ENCODE assay signal across 21 mouse cellular contexts in genomic region chr1:40659017-40659416, GRCm38 (mm10). TPM values are rescaled to one million over a fixed set of nuclear protein-coding genes. Genes with fewer than 3 reads are reported as not detected.
DNase-seq lines count a peak whose midpoint lies in the region; ATAC-seq lines count a peak whose summit lies in the region.
"Had no signal": no experiment of that assay in that cellular context is flagged by ENCODE, and none has a peak within 500 bp of the region (broad histone marks: within the 10 kb centered on the region; RNA-seq: fewer than 3 reads in every experiment).

No protein-coding gene starts in this region.

- WGBS in heart, embryonic 15.5 days = 53% methylated on average over 12 of the region's 12 CpGs
- 62% methylated on average over 12 of the region's 12 CpGs for WGBS in heart, embryonic 10.5 days
- 33% methylated on average over 12 of the region's 12 CpGs for WGBS in limb, embryonic 13.5 days
- 62% methylated on average over 12 of the region's 12 CpGs for WGBS in limb, embryonic 10.5 days
- WGBS in intestine, embryonic 16.5 days = 42% methylated on average over 12 of the region's 12 CpGs
- 73% methylated on average over 12 of the region's 12 CpGs for WGBS in midbrain, embryonic 15.5 days

- no peak for DNase-seq in heart, embryonic 10.5 days (ENCODE audit: low spot score)
- DNase-seq in limb, embryonic 10.5 days (ENCODE audit: low spot score) = no peak
- no peak for DNase-seq in spleen, postnatal 10 days (ENCODE audit: low spot score in 2 of 2)
- DNase-seq: adrenal gland, postnatal 36 days; B cell, adult 2 months; cerebellum, adult 11-12 months; cerebellum, postnatal 14 days; heart, postnatal 4 days; liver, embryonic 13.5 days; thymus, adult 2 months had no signal

- no peak for ATAC-seq in heart, embryonic 15.5 days (replicated peaks; ENCODE audit: insufficient number of reproducible peaks, insufficient read depth, low FRiP score, low read depth)
- ATAC-seq in limb, embryonic 13.5 days (ENCODE audit: low FRiP score, low read depth) = no peak
- peak; percentile 50 for ATAC-seq in intestine, embryonic 16.5 days
- no peak for ATAC-seq in midbrain, embryonic 15.5 days (replicated peaks)
- ATAC-seq: forebrain, embryonic 15.5 days; hindbrain, postnatal 0 days had no signal

- H3K9me3 ChIP-seq in heart, embryonic 15.5 days (replicated peaks) = no peaks in the 10 kb centered on the region
- no peaks in the 10 kb centered on the region for H3K9me3 ChIP-seq in heart, embryonic 10.5 days
- no peaks in the 10 kb centered on the region for H3K9me3 ChIP-seq in limb, embryonic 13.5 days
- H3K9me3 ChIP-seq in limb, embryonic 10.5 days (replicated peaks) = no peaks in the 10 kb centered on the region
- H3K9me3 ChIP-seq in intestine, embryonic 16.5 days (ENCODE audit: control insufficient read depth, low read length) = no peaks in the 10 kb centered on the region
- H3K9me3 ChIP-seq in midbrain, embryonic 15.5 days = no peaks in the 10 kb centered on the region
- H3K9me3 ChIP-seq: forebrain, embryonic 15.5 days; liver, embryonic 13.5 days; lung, embryonic 15.5 days; midbrain, embryonic 10.5 days; neural tube, embryonic 12.5 days had no signal

- H3K9ac ChIP-seq in heart, embryonic 15.5 days = no peak overlapping the region
- no peak overlapping the region for H3K9ac ChIP-seq in limb, embryonic 13.5 days
- no peak overlapping the region for H3K9ac ChIP-seq in intestine, embryonic 16.5 days (ENCODE audit: low read depth, low read length)
- H3K9ac ChIP-seq in midbrain, embryonic 15.5 days = no peak overlapping the region
- H3K9ac ChIP-seq: forebrain, embryonic 15.5 days; liver, embryonic 13.5 days; lung, embryonic 15.5 days; neural tube, embryonic 12.5 days had no signal

- 0 out of 2 replicates have a peak overlapping the region, but pooled peaks have one; percentile 17 for H3K4me2 ChIP-seq in heart, embryonic 15.5 days
- H3K4me2 ChIP-seq in limb, embryonic 13.5 days (replicated peaks) = peak overlapping the region; percentile 11; the same call in 1 of the 2 replicates
- H3K4me2 ChIP-seq in intestine, embryonic 16.5 days (ENCODE audit: low read depth, low read length) = no peak overlapping the region
- no peak overlapping the region for H3K4me2 ChIP-seq in midbrain, embryonic 15.5 days
- H3K4me2 ChIP-seq: forebrain, embryonic 15.5 days; heart, embryonic 11.5 days; liver, embryonic 13.5 days; lung, embryonic 15.5 days; neural tube, embryonic 12.5 days had no signal

- H3K27me3 ChIP-seq in heart, embryonic 15.5 days = no peaks in the 10 kb centered on the region
- H3K27me3 ChIP-seq in heart, embryonic 10.5 days (ENCODE audit: insufficient read depth, poor library complexity, severe bottlenecking) = no peaks in the 10 kb centered on the region
- H3K27me3 ChIP-seq in limb, embryonic 13.5 days = no peaks in the 10 kb centered on the region
- no peaks in the 10 kb centered on the region for H3K27me3 ChIP-seq in limb, embryonic 10.5 days (ENCODE audit: low read depth, poor library complexity, severe bottlenecking)
- H3K27me3 ChIP-seq in intestine, embryonic 16.5 days (replicated peaks; ENCODE audit: control insufficient read depth, insufficient read depth, low read length) = no peaks in the 10 kb centered on the region
- no peaks in the 10 kb centered on the region for H3K27me3 ChIP-seq in midbrain, embryonic 15.5 days (replicated peaks)
- H3K27me3 ChIP-seq: forebrain, embryonic 15.5 days; liver, embryonic 13.5 days; lung, embryonic 15.5 days; neural tube, embryonic 12.5 days had no signal

- H3K36me3 ChIP-seq in heart, embryonic 15.5 days = no peaks in the 10 kb centered on the region
- no peaks in the 10 kb centered on the region for H3K36me3 ChIP-seq in heart, embryonic 10.5 days
- H3K36me3 ChIP-seq in limb, embryonic 13.5 days = no peaks in the 10 kb centered on the region
- no peaks in the 10 kb centered on the region for H3K36me3 ChIP-seq in limb, embryonic 10.5 days
- H3K36me3 ChIP-seq in intestine, embryonic 16.5 days (ENCODE audit: control insufficient read depth, insufficient read depth, low read length) = no peaks in the 10 kb centered on the region
- no peaks in the 10 kb centered on the region for H3K36me3 ChIP-seq in midbrain, embryonic 15.5 days (replicated peaks)
- H3K36me3 ChIP-seq: forebrain, embryonic 15.5 days; liver, embryonic 13.5 days; lung, embryonic 15.5 days; midbrain, embryonic 10.5 days; neural tube, embryonic 12.5 days had no signal

- peak overlapping the region; percentile 38; the same call in 1 of the 2 replicates for H3K27ac ChIP-seq in heart, embryonic 15.5 days
- H3K27ac ChIP-seq in heart, embryonic 10.5 days = no peak overlapping the region
- H3K27ac ChIP-seq in limb, embryonic 13.5 days = no peak overlapping the region
- H3K27ac ChIP-seq in limb, embryonic 10.5 days = no peak overlapping the region
- no peak overlapping the region for H3K27ac ChIP-seq in intestine, embryonic 16.5 days (ENCODE audit: low read length)
- no peak overlapping the region for H3K27ac ChIP-seq in midbrain, embryonic 15.5 days
- H3K27ac ChIP-seq: forebrain, embryonic 15.5 days; hindbrain, postnatal 0 days; liver, embryonic 13.5 days; lung, embryonic 15.5 days; macrophage; midbrain, embryonic 10.5 days; neural tube, embryonic 12.5 days had no signal

- peaks cover 18% of the 10 kb centered on the region for H3K4me1 ChIP-seq in heart, embryonic 15.5 days (replicated peaks)
- peaks cover 3% of the 10 kb centered on the region; the same call in 1 of the 2 replicates for H3K4me1 ChIP-seq in heart, embryonic 10.5 days
- H3K4me1 ChIP-seq in limb, embryonic 13.5 days = peaks cover 13% of the 10 kb centered on the region; the same call in 1 of the 2 replicates
- peaks cover 9% of the 10 kb centered on the region; the same call in 1 of the 2 replicates for H3K4me1 ChIP-seq in limb, embryonic 10.5 days
- H3K4me1 ChIP-seq in intestine, embryonic 16.5 days (ENCODE audit: control insufficient read depth, insufficient read depth, low read length) = no peaks in the 10 kb centered on the region
- no peaks in the 10 kb centered on the region for H3K4me1 ChIP-seq in midbrain, embryonic 15.5 days
- H3K4me1 ChIP-seq: forebrain, embryonic 15.5 days; liver, embryonic 13.5 days; lung, embryonic 15.5 days; midbrain, embryonic 10.5 days; neural tube, embryonic 12.5 days had no signal

- H3K4me3 ChIP-seq in heart, embryonic 15.5 days = no peak overlapping the region
- H3K4me3 ChIP-seq in heart, embryonic 10.5 days = no peak overlapping the region
- H3K4me3 ChIP-seq in limb, embryonic 13.5 days = no peak overlapping the region
- H3K4me3 ChIP-seq in limb, embryonic 10.5 days = no peak overlapping the region
- H3K4me3 ChIP-seq in intestine, embryonic 16.5 days (ENCODE audit: low read length) = no peak overlapping the region
- H3K4me3 ChIP-seq in midbrain, embryonic 15.5 days = no peak overlapping the region
- H3K4me3 ChIP-seq: forebrain, embryonic 15.5 days; liver, embryonic 13.5 days; lung, embryonic 15.5 days; midbrain, embryonic 10.5 days; neural tube, embryonic 12.5 days had no signal

RNA-seq across cellular contexts. Expression of gene Slc9a2, which starts 21.4 kb away (rescaled TPM):
- polyA plus RNA-seq in heart, embryonic 15.5 days (2015; fragmentation: Nextera tagmentation; extraction: Ambion mirVana) = 0.37 and 0.67 TPM in 2 replicates
- 0.06 TPM in 1 of 2 replicates, not detected in the other for polyA plus RNA-seq in heart, embryonic 10.5 days (2016; fragmentation: Nextera tagmentation; extraction: Ambion mirVana)
- polyA plus RNA-seq in limb, embryonic 13.5 days (2015; fragmentation: Nextera tagmentation; extraction: Ambion mirVana) = 0.27 and 0.45 TPM in 2 replicates
- not detected in 2 replicates for polyA plus RNA-seq in limb, embryonic 10.5 days (2016; fragmentation: Nextera tagmentation; extraction: Ambion mirVana)
- polyA plus RNA-seq in intestine, embryonic 16.5 days (2015; fragmentation: Nextera tagmentation; extraction: Ambion mirVana) = 0.50 and 0.51 TPM in 2 replicates
- 0.45 and 0.46 TPM in 2 replicates for polyA plus RNA-seq in midbrain, embryonic 15.5 days (2015; fragmentation: Nextera tagmentation; extraction: Ambion mirVana)
- polyA plus RNA-seq: heart, embryonic 11.5 days; liver, embryonic 13.5 days; macrophage; neural tube, embryonic 12.5 days had no signal

Comparison
In these comparisons a context has a peak if more than half of its experiments do, and no peak if none do; other contexts are left out.
1. H3K4me2 ChIP-seq: peak in heart, embryonic 15.5 days (single experiment) and limb, embryonic 13.5 days (single experiment); none in intestine, embryonic 16.5 days (single experiment) and midbrain, embryonic 15.5 days (single experiment).